ENCODE assay signal across 7 mouse cellular contexts in the genomic region with DNA sequence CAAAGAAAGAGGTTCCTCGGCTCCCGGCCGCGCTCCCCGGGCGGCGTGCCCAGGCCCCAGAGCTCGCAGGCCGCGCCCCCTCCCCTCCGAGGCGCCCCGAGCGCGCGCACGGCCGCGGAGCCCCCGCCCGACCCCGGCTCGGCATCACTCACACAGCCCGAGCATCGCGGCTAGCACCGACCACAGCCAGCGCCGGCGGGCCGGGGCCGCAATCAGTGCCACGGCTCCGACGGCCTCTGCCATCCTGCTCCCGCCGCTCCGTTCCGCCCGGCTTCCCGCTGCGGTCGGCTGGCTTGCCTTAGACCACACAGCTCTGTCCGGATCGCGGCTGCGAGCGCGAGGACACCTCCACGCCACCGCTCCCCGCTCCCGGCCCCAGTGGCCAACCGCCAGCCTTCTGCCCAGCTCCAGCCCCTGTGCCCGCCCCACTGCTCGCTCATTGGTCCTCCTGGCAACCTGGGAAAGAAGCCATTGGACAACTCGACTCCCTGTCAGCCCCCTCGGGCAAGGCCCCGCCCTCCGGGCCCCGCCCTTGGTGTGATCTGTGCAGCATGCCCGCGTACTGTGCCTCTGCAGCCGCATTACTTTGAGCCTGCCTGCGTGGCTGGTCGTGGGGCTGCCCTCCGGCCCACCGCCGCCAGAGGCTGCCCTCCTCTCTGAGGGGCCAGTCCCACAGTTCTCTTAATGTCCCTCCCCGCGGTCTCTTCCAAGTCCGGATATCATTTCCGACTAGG. TPM values are rescaled to one million over a fixed set of nuclear protein-coding genes. Genes with fewer than 3 reads are reported as not detected.
DNase-seq lines count a peak whose midpoint lies in the region; ATAC-seq and TF ChIP-seq lines count a peak whose summit lies in the region.

A gene (minus strand): TSS at position 388 of the 734 bp plus-strand sequence.

- peak; percentile 93 for TF ChIP-seq POLR2A in small intestine, adult 2 months (IDR thresholded peaks at IDR 0.05; ENCODE audit: low read depth, low read length)

- DNase-seq in adrenal gland, postnatal 10 days, result peak; percentile 99
- peak; percentile 100 for DNase-seq in embryonic facial prominence, embryonic 10.5 days (ENCODE audit: low spot score)
- no peak for DNase-seq in gonadal fat pad, adult 2 months (ENCODE audit: low read depth)
- peak; percentile 100 for DNase-seq in left cerebral cortex, postnatal 4 days

- H3K27ac ChIP-seq in embryonic facial prominence, embryonic 10.5 days (replicated peaks), result peak within 1 kb of the TSS; percentile 95
- peak within 1 kb of the TSS; percentile 94 for H3K27ac ChIP-seq in intestine, postnatal 0 days (ENCODE audit: low read depth, low read length)
- H3K27ac ChIP-seq in midbrain, embryonic 12.5 days (replicated peaks), result peak within 1 kb of the TSS; percentile 97
- H3K27ac ChIP-seq in small intestine, adult 2 months (ENCODE audit: insufficient read depth, low read depth, low read length), result peak within 1 kb of the TSS; percentile 49

- peaks cover 60% of the 10 kb centered on the region for H3K4me1 ChIP-seq in embryonic facial prominence, embryonic 10.5 days
- peaks cover 10% of the 10 kb centered on the region for H3K4me1 ChIP-seq in intestine, postnatal 0 days (replicated peaks; ENCODE audit: control insufficient read depth, insufficient read depth, low read length)
- H3K4me1 ChIP-seq in midbrain, embryonic 12.5 days, result peaks cover 43% of the 10 kb centered on the region
- H3K4me1 ChIP-seq in small intestine, adult 2 months (ENCODE audit: control insufficient read depth, insufficient read depth, insufficient read length, low read length), result peaks cover 27% of the 10 kb centered on the region

- H3K9ac ChIP-seq in intestine, postnatal 0 days (ENCODE audit: low read depth, low read length), result peak within 1 kb of the TSS; percentile 86
- peak within 1 kb of the TSS; percentile 93 for H3K9ac ChIP-seq in midbrain, embryonic 12.5 days (replicated peaks)

- WGBS in embryonic facial prominence, embryonic 10.5 days, result under 1% methylated on average over 73 of the region's 73 CpGs
- WGBS in intestine, postnatal 0 days, result 0% methylated on average over 71 of the region's 73 CpGs
- under 1% methylated on average over 52 of the region's 73 CpGs for WGBS in midbrain, embryonic 12.5 days
- under 1% methylated on average over 71 of the region's 73 CpGs for WGBS in small intestine, adult 2 months

- H3K36me3 ChIP-seq in embryonic facial prominence, embryonic 10.5 days (replicated peaks), result no peaks in the 10 kb centered on the region
- no peaks in the 10 kb centered on the region; the same call in 1 of the 2 replicates for H3K36me3 ChIP-seq in intestine, postnatal 0 days (ENCODE audit: control insufficient read depth, insufficient read depth)
- no peaks in the 10 kb centered on the region for H3K36me3 ChIP-seq in midbrain, embryonic 12.5 days
- H3K36me3 ChIP-seq in small intestine, adult 2 months (ENCODE audit: control insufficient read depth, insufficient read depth, low read length), result no peaks in the 10 kb centered on the region

- no peaks in the 10 kb centered on the region for H3K27me3 ChIP-seq in embryonic facial prominence, embryonic 10.5 days (replicated peaks; ENCODE audit: low read depth, poor library complexity, severe bottlenecking)
- H3K27me3 ChIP-seq in intestine, postnatal 0 days (replicated peaks; ENCODE audit: control insufficient read depth, insufficient read depth, low read length), result no peaks in the 10 kb centered on the region
- H3K27me3 ChIP-seq in midbrain, embryonic 12.5 days, result no peaks in the 10 kb centered on the region
- no peaks in the 10 kb centered on the region for H3K27me3 ChIP-seq in small intestine, adult 2 months (ENCODE audit: control insufficient read depth, insufficient read depth, low read length)

- H3K4me2 ChIP-seq in intestine, postnatal 0 days (replicated peaks; ENCODE audit: low read depth), result peak within 1 kb of the TSS; percentile 88
- H3K4me2 ChIP-seq in midbrain, embryonic 12.5 days (replicated peaks), result peak within 1 kb of the TSS; percentile 70

- intact Hi-C loops in left cerebral cortex, postnatal 4 days (cut with DNase I), result loop anchor here (2.0 kb wide), 1 partner anchor 174 kb away; a partner anchor contains a TSS

- peak within 1 kb of the TSS; percentile 79 for H3K4me3 ChIP-seq in embryonic facial prominence, embryonic 10.5 days
- H3K4me3 ChIP-seq in intestine, postnatal 0 days (ENCODE audit: low read depth, low read length), result peak within 1 kb of the TSS; percentile 88
- peak within 1 kb of the TSS; percentile 85 for H3K4me3 ChIP-seq in midbrain, embryonic 12.5 days
- peak within 1 kb of the TSS; percentile 83 for H3K4me3 ChIP-seq in small intestine, adult 2 months (ENCODE audit: low read depth, low read length)

- no peaks in the 10 kb centered on the region for H3K9me3 ChIP-seq in embryonic facial prominence, embryonic 10.5 days
- H3K9me3 ChIP-seq in intestine, postnatal 0 days (ENCODE audit: control insufficient read depth), result no peaks in the 10 kb centered on the region
- H3K9me3 ChIP-seq in midbrain, embryonic 12.5 days, result no peaks in the 10 kb centered on the region

- ATAC-seq in intestine, postnatal 0 days, result peak; percentile 99
- ATAC-seq in midbrain, embryonic 12.5 days (ENCODE audit: low FRiP score, low read depth), result peak; percentile 100

- peak; percentile 37; the same call in 1 of the 2 replicates for TF ChIP-seq CTCF in intestine, postnatal 0 days (IDR thresholded peaks at IDR 0.05; ENCODE audit: low read depth)
- TF ChIP-seq CTCF in small intestine, adult 2 months (IDR thresholded peaks at IDR 0.05; ENCODE audit: extremely low read depth, insufficient read length, insufficient replicate concordance, low read depth, low read length), result no peak

RNA-seq across cellular contexts. Expression of the gene that starts here (rescaled TPM):
- total RNA-seq in adrenal gland, postnatal 10 days (2021), result 10 to 100 TPM; 46.1 to 56.6 TPM
- polyA plus RNA-seq in embryonic facial prominence, embryonic 10.5 days (2016; fragmentation: Nextera tagmentation; extraction: Ambion mirVana), result 138 and 139 TPM in 2 replicates
- polyA plus RNA-seq in gonadal fat pad, adult 2 months (2012; rRNA removed), result 58.9 and 62.2 TPM in 2 replicates
- polyA plus RNA-seq in intestine, postnatal 0 days (2015; fragmentation: Nextera tagmentation; extraction: Ambion mirVana), result 53.3 and 56.3 TPM in 2 replicates
- total RNA-seq in left cerebral cortex, postnatal 4 days (2021), result 10 to 100 TPM; 73.1 to 74.3 TPM
- polyA plus RNA-seq in midbrain, embryonic 12.5 days (2016; fragmentation: Nextera tagmentation; extraction: Ambion mirVana), result 133 and 139 TPM in 2 replicates
- 15.4 and 24.8 TPM in 2 replicates for polyA plus RNA-seq in small intestine, adult 2 months (2012; rRNA removed)
